Mouse (Mus musculus) left cerebral cortex, postnatal 10 days (tissue): Measurements from ENCODE around the gene Rab28. TPM values are rescaled to one million over a fixed set of nuclear protein-coding genes. Genes with fewer than 3 reads are reported as not detected.

Source experiments
- DNase-seq, 2 experiments: peaks; one replicate each; pipeline ENCODE4 v3.0.0; 2021 to 2022; ENCODE audit warnings: low spot score in 2 of 2, mixed read lengths in 1 of 2; ENCODE audit errors: extremely low spot score in 1 of 2
- intact Hi-C: fragments of 180-260 bp; cut with DNase I; formaldehyde crosslinking; loops from one replicate; pipeline ENCODE4 v1.15.1; 2025
- total RNA-seq, 2 experiments: library from RNA; stranded (reverse); gene quantifications; 2 replicates each; pipeline ENCODE4 v1.2.3; 2021

Gene Rab28
- total RNA-seq, 2 experiments from 2014 or later: 47.3 to 49.3 TPM

GRCm38 (mm10) chr5:41666012-41666411 is 41.9 kb downstream of the Rab28 start:
- no peak for DNase-seq
- intact Hi-C loops: no loop called here

- DNase-seq: no peak
- intact Hi-C loops: no loop called here
These were observed 71.2 kb downstream of the Rab28 start for GRCm38 (mm10) chr5:41636793-41637192.

DNA sequence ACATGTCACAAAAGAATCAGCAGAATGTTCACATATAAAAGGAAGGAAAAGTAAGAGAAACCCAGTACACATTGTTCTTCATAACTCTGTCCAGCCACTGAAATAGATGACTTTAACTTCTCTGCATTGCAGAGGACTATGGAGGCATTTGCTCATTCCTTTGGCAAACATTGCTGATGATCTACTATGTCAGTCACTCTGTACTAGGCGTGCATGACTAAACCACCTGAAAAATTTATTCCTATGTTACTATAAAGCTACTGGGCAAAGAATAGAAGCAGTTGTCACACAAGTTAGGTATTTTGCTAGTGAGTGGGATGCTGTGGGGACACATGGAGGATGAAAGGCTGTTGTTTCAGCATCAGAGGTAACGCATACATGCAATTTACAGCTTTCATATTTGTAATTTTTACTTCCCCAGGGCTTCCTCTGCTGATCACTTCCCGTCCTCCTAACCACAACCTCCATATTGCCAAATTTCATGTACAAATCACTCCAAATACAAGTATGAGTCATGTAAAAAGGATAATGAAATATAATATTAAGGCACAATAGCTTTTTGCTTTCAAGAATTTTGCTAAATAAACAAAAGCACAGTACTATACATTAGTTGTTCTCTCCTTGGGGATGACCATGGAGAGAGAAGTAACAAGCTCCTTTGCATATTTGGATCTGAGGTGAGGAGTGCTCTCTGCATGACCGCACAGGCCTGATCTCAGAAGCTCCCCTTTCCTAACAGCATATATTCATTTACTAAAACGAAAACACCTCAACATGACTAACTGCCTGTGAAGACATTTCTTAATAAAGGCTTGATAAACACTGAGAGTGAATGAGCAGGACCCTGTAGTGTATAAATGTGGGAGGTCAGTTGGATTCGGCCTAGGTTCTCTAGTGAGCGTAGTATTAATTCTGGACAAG is 80.5 kb downstream of the Rab28 start:
- no peak for DNase-seq
- intact Hi-C loops: no loop called here

DNA sequence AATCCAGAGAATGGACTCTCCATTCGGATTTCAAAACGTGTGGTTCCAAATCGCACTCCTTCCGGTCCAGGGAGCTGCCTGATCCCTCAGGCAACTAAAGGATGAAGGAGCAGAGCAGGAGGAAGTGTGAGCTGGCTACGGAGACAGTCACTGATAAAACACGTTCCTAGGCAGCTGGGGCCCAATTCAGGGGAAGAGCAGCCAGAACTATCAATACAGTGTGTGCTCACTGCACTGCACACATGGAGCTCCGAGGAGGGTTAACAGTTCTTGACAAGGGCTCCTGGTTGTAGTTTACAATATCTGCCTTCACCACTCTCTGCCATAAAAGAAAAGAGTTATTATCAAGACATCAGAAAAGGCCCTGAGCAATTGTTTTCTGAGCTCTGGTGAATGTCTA is 82.4 kb downstream of the Rab28 start:
- no peak for DNase-seq
- intact Hi-C loops: no loop called here

- intact Hi-C loops: no loop called here
- no peak for DNase-seq
These were observed 86.2 kb downstream of the Rab28 start for GRCm38 (mm10) chr5:41621748-41622147.

- no peak for DNase-seq
- intact Hi-C loops: no loop called here
These were observed 89.0 kb downstream of the Rab28 start for GRCm38 (mm10) chr5:41618966-41619365.

DNA sequence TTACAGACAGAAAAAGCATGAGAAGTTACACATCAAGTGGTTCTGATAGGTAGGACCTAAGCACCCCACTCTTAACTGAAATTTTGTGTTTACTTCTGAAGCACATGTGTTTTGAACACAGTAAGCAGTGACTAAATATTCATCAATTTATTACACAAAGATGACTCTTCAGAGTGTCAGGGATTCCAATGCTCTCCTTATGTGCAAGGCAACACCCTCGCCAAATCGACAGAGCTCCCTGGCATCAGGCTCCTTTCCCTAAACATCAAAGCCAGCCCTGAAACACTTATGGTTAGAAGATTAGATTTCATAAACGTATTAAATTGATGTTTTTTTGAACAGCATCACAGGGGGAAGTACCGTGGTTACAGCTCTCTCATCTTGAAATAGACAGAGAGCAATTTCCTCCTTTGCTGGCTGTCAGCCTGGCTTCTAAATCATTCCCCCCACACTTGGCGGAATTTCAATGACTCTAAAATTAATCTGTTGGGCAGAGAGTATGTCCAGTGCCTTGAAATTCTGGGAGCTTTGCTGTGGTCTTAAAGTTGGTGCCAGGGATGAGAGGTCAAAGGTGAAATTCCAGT is 97.4 kb downstream of the Rab28 start:
- intact Hi-C loops: no loop called here
- peak in 1 of 2 experiments; percentile 33 for DNase-seq

DNA sequence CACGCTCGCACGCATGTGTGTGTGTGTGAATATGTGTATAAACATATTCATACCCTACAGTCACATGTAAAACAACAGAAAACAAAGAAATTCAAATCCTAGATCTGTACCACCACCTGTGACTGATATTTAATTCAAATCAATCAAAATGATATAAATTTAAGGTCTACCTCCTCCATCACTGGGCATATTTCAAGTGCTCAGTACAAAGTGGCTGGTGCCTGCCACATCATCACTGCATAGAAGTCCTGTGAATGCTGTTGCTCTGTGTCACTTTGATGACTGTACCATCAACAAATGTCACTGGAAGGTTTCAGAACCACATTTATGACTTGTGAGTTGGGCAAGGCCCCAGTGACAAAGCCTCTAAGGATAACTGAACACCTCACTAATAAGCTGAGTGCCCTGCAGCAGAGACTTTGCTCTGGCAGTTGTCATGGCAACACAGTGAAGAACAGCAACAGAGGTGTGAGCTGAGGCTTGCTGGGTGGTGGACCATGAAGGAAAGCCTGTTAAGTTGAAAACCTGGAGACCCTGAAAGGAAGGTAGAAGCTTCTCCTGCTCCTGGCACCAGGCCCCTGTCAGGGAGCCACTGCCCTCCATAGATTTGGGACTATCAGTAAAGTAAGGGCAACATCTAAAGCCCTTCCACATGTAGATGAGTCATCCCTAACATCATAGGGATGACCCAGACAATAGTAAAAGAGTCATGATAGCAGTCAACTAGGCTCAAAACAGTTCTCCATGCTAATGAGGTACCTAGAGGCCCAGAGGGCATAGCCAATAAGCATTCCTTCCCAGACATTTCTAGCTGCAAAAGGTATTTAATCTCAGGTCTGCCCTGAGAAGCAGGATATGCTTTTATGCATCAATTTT is 111.5 kb downstream of the Rab28 start:
- intact Hi-C loops: no loop called here
- DNase-seq: no peak

GRCm38 (mm10) chr5:41595199-41595598 is 112.8 kb downstream of the Rab28 start:
- peak; percentile 48 to 62 for DNase-seq
- intact Hi-C loops: no loop called here

- intact Hi-C loops: no loop called here
- no peak for DNase-seq
These were observed 129.9 kb downstream of the Rab28 start for GRCm38 (mm10) chr5:41578051-41578450.

Other genes with a start within 250 kb of the Rab28 start
- gene Nkx3-2, start 56.3 kb upstream of the Rab28 start, total RNA-seq: not detected
- 10 to 100 TPM; 32.8 to 33.3 TPM for gene Bod1l, start 136.2 kb upstream of the Rab28 start, total RNA-seq